Mouse (Mus musculus) heart, embryonic 14.5 days (tissue): ENCODE measurements around the gene Gm9936. TPM values are rescaled to one million over a fixed set of nuclear protein-coding genes. Genes with fewer than 3 reads are reported as not detected.
"Not testable (repeated sequence)": the region's sequence is repeated elsewhere in the genome, so short reads cannot be mapped to it uniquely, and the experiment has no call there.

Experiments used
- ATAC-seq: fragments of 200-750 bp; cut with Nextera tagmentation; 2 replicates; pipeline ENCODE4 v1.8.0; 2017; ENCODE audit warnings: low read depth, moderate TSS enrichment; ENCODE audit not compliant: insufficient number of reproducible peaks, insufficient read depth, low FRiP score
- H3K27ac ChIP-seq, 2 experiments: fragments of 200-500 bp in 1 of 2; fragments of 300-500 bp in 1 of 2; sonication (generic) in 1 of 2; replicated peaks in 1 of 2; 2 replicates each; pipeline ENCODE4 v1.5.1; 2012 to 2014; ENCODE audit warnings: low read depth in 2 of 2, low read length in 2 of 2, control low read depth in 1 of 2, mild to moderate bottlenecking in 1 of 2, mixed read lengths in 1 of 2; ENCODE audit not compliant: control insufficient read depth in 1 of 2, insufficient read depth in 1 of 2
- H3K27me3 ChIP-seq: fragments of 300-500 bp; sonication (generic); 2 replicates; pipeline ENCODE4 v1.6.1; 2014; ENCODE audit warnings: mild to moderate bottlenecking, low read length, control low read depth; ENCODE audit not compliant: control insufficient read depth, insufficient read depth
- H3K36me3 ChIP-seq: fragments of 300-500 bp; sonication (generic); 2 replicates; pipeline ENCODE4 v1.6.1; 2014; ENCODE audit warnings: mild to moderate bottlenecking, control low read depth, low read length, mixed read lengths; ENCODE audit not compliant: control insufficient read depth, insufficient read depth
- H3K4me1 ChIP-seq, 2 experiments: fragments of 200-500 bp in 1 of 2; fragments of 300-500 bp in 1 of 2; sonication (generic) in 1 of 2; 2 replicates each; pipeline ENCODE4 v1.6.1; 2012 to 2014; ENCODE audit warnings: low read length in 2 of 2, control low read depth in 1 of 2, mixed read lengths in 1 of 2; ENCODE audit not compliant: control insufficient read depth in 2 of 2, insufficient read depth in 2 of 2
- H3K4me2 ChIP-seq: fragments of 300-500 bp; sonication (generic); 2 replicates; pipeline ENCODE4 v1.6.1; 2014; ENCODE audit warnings: mild to moderate bottlenecking, low read length
- H3K4me3 ChIP-seq, 2 experiments: fragments of 200-500 bp in 1 of 2; fragments of 300-500 bp in 1 of 2; sonication (generic) in 1 of 2; 2 replicates each; pipeline ENCODE4 v1.5.1; 2012 to 2014; ENCODE audit warnings: low read length in 2 of 2, mild to moderate bottlenecking in 2 of 2, control low read depth in 1 of 2, low read depth in 1 of 2, moderate library complexity in 1 of 2; ENCODE audit not compliant: control insufficient read depth in 1 of 2, insufficient read depth in 1 of 2
- H3K9ac ChIP-seq: fragments of 300-500 bp; sonication (generic); 2 replicates; pipeline ENCODE4 v1.6.1; 2014; ENCODE audit warnings: mild to moderate bottlenecking, low read length
- H3K9me3 ChIP-seq: fragments of 300-500 bp; sonication (generic); 2 replicates; pipeline ENCODE4 v1.6.1; 2016; ENCODE audit warnings: low read length, control low read depth; ENCODE audit not compliant: control insufficient read depth
- WGBS: fragments of 180-500 bp; shearing (Covaris S2); extraction: QIAGEN DNeasy Blood & Tissue Kit; methylation state at CpG from one replicate; pipeline ENCODE4 v1.1.7; 2014; 5-methylcytosine and 5-hydroxymethylcytosine counted together
- polyA plus RNA-seq: library from polyadenylated mRNA; unstranded; fragments of >200 nt; fragmentation: Nextera tagmentation; extraction: Ambion mirVana; gene quantifications from 2 replicates; pipeline ENCODE4 v1.2.1, GENCODE M21; 2014

The Gm9936 gene
- polyA plus RNA-seq, 1 experiment from 2014 or later = not detected

GRCm38 (mm10) chr5:114886801-114887200 lies 28.3 kb upstream of the Gm9936 start:
- Histone ChIP-seq H3K4me3 (no peak overlapping the region), H3K4me2 (no peak overlapping the region), H3K27me3 (no peaks in the 10 kb centered on the region), H3K27ac (no peak overlapping the region), H3K36me3 (no peaks in the 10 kb centered on the region), H3K4me1 (no peaks in the 10 kb centered on the region), H3K9me3 (no peaks in the 10 kb centered on the region), H3K9ac (no peak overlapping the region)
- 74% methylated on average over 6 of the region's 6 CpGs for WGBS
- ATAC-seq = no peak

- Histone ChIP-seq H3K9ac (no peak overlapping the region), H3K4me2 (no peak overlapping the region), H3K4me3 (no peak overlapping the region), H3K36me3 (no peaks in the 10 kb centered on the region), H3K4me1 (no peaks in the 10 kb centered on the region), H3K27me3 (peaks cover 11% of the 10 kb centered on the region), H3K27ac (no peak overlapping the region), H3K9me3 (no peaks in the 10 kb centered on the region)
- WGBS = 72% methylated on average over 11 of the region's 11 CpGs
- no peak for ATAC-seq
These were observed 24.5 kb upstream of the Gm9936 start for GRCm38 (mm10) chr5:114883022-114883421.

GRCm38 (mm10) chr5:114882319-114882718 lies 23.8 kb upstream of the Gm9936 start:
- not testable (repeated sequence) for H3K4me3 ChIP-seq, H3K9ac ChIP-seq, ATAC-seq, H3K4me1 ChIP-seq, H3K36me3 ChIP-seq, H3K9me3 ChIP-seq, H3K4me2 ChIP-seq, H3K27ac ChIP-seq
- 75% methylated on average over 6 of the region's 7 CpGs for WGBS
- peaks cover 11% of the 10 kb centered on the region for H3K27me3 ChIP-seq

- 30% methylated on average over 13 of the region's 13 CpGs for WGBS
- Histone ChIP-seq H3K9me3 (no peaks in the 10 kb centered on the region), H3K4me1 (no peaks in the 10 kb centered on the region), H3K4me3 (no peak overlapping the region), H3K9ac (no peak overlapping the region), H3K36me3 (no peaks in the 10 kb centered on the region), H3K27me3 (peaks cover 17% of the 10 kb centered on the region), H3K4me2 (no peak overlapping the region), H3K27ac (no peak overlapping the region)
- ATAC-seq = no peak
These were observed 20.9 kb upstream of the Gm9936 start for GRCm38 (mm10) chr5:114879399-114879798.

- Histone ChIP-seq H3K27ac (no peak overlapping the region), H3K9ac (no peak overlapping the region), H3K4me1 (no peaks in the 10 kb centered on the region), H3K9me3 (no peaks in the 10 kb centered on the region), H3K36me3 (no peaks in the 10 kb centered on the region), H3K27me3 (peaks cover 17% of the 10 kb centered on the region), H3K4me3 (no peak overlapping the region), H3K4me2 (no peak overlapping the region)
- no peak for ATAC-seq
- WGBS = 81% methylated on average over 7 of the region's 7 CpGs
These were observed 19.0 kb upstream of the Gm9936 start for GRCm38 (mm10) chr5:114877487-114877886.

GRCm38 (mm10) chr5:114876331-114876730 lies 17.8 kb upstream of the Gm9936 start:
- H3K9ac ChIP-seq = no peak overlapping the region
- no peaks in the 10 kb centered on the region for H3K4me1 ChIP-seq
- ATAC-seq = no peak
- no peak overlapping the region for H3K4me3 ChIP-seq
- H3K9me3 ChIP-seq = no peaks in the 10 kb centered on the region
- H3K27me3 ChIP-seq = peaks cover 17% of the 10 kb centered on the region
- no peaks in the 10 kb centered on the region for H3K36me3 ChIP-seq
- H3K27ac ChIP-seq = no peak overlapping the region
- WGBS = 54% methylated on average over 6 of the region's 6 CpGs
- no peak overlapping the region for H3K4me2 ChIP-seq

GRCm38 (mm10) chr5:114875858-114876257 lies 17.4 kb upstream of the Gm9936 start:
- ATAC-seq = no peak
- H3K27me3 ChIP-seq = peaks cover 17% of the 10 kb centered on the region
- no peaks in the 10 kb centered on the region for H3K4me1 ChIP-seq
- H3K36me3 ChIP-seq = no peaks in the 10 kb centered on the region
- H3K27ac ChIP-seq = no peak overlapping the region
- H3K9me3 ChIP-seq = no peaks in the 10 kb centered on the region
- H3K4me2 ChIP-seq = peak overlapping the region; percentile 42; the same call in 1 of the 2 replicates
- no peak overlapping the region for H3K4me3 ChIP-seq
- H3K9ac ChIP-seq = no peak overlapping the region
- 44% methylated on average over 6 of the region's 6 CpGs for WGBS

- 87% methylated on average over 12 of the region's 12 CpGs for WGBS
- Histone ChIP-seq H3K27ac (no peak overlapping the region), H3K4me1 (no peaks in the 10 kb centered on the region), H3K27me3 (no peaks in the 10 kb centered on the region), H3K9ac (no peak overlapping the region), H3K4me2 (no peak overlapping the region), H3K9me3 (peaks cover 13% of the 10 kb centered on the region), H3K4me3 (no peak overlapping the region), H3K36me3 (no peaks in the 10 kb centered on the region)
- no peak for ATAC-seq
These were observed 6.8 kb upstream of the Gm9936 start for GRCm38 (mm10) chr5:114865279-114865678.
